Mouse (Mus musculus): Measurements from ENCODE around the gene Gm43552. TPM values are rescaled to one million over a fixed set of nuclear protein-coding genes. Genes with fewer than 3 reads are reported as not detected.

Gene Gm43552
- polyA plus RNA-seq, 1 experiment from 2014 or later: not detected

DNA sequence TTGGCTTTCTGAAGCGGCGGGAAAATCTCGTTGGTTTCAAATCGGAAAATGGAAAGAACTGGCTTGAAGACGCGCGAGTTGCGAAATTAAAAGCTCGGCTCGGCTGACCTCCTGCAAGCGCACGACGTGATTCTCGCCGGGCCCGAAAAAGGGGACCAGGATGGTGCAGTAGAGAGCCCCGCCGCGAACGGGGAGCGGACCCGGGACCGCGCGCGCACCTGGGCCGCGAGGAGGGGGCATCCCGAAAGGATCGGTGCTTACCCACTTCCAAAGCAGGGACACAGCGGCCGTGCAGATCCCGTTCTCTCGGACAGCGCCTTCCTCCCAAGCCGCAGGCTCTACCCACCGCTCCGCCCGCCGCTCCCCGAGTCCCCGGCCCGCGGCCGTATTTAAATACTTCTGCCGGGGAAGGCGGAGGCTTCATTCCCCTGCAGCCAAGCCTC is 57.2 kb downstream of the Gm43552 start:
- peak overlapping the region; percentile 84 for H3K27ac ChIP-seq (ENCODE audit: low read length)
- no peak for ATAC-seq
- peak overlapping the region; percentile 83 for H3K4me3 ChIP-seq (ENCODE audit: low read length)
- 0% methylated on average over 47 of the region's 47 CpGs for WGBS
- H3K4me1 ChIP-seq (ENCODE audit: control insufficient read depth, insufficient read depth, low read length): peaks cover 13% of the 10 kb centered on the region
- H3K9ac ChIP-seq (ENCODE audit: low read depth, low read length): peak overlapping the region; percentile 84
- peak overlapping the region; percentile 47 for H3K4me2 ChIP-seq (ENCODE audit: low read depth, low read length)
- no peaks in the 10 kb centered on the region for H3K27me3 ChIP-seq (replicated peaks; ENCODE audit: control insufficient read depth, insufficient read depth, low read length)
- H3K9me3 ChIP-seq (ENCODE audit: control insufficient read depth, low read length): no peaks in the 10 kb centered on the region
- no peaks in the 10 kb centered on the region for H3K36me3 ChIP-seq (ENCODE audit: control insufficient read depth, insufficient read depth, low read length)

DNA sequence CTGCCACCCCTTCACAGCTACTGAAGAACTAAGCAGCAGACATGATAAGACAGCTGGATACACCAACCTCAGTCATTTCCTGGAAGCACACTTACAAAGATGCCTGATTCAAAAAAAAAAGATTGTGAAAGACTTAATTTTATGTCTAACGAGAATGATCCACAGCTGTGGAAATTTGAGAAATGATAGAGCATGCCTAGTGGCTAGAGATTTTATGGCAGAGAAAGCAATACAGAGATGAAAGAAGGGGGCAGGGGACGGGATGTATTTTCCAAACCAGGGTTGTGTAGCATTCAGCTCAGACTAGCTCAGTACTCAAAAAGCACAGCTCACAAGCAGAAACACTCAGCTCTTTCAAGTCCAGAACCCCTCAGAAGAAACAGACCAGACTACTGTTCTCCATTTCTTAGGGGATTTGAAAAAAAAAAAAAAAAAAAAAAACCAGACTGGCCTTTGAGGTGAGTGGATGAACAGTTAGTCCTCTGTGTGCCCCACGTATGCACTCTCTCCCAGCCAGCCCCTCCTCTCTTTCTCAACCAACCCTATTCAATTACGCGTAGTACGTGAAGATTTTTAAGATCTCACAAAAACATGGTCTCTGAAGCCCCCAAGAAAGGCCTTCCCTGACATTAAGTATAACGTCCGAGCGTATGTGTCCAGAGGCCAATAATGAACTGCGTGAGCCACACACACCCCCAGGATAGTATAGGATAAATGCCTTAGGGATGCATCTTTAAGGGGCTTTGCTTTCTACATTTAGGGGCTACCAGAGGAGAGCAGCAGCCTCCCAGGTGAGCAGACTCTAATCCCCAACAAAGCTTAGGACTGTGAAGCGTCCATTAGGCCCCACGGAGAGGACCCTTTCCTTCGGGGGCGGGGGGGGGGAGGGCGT is 57.9 kb downstream of the Gm43552 start:
- Histone ChIP-seq H3K4me1 (ENCODE audit: control insufficient read depth, insufficient read depth, low read length) (peaks cover 13% of the 10 kb centered on the region), H3K27ac (ENCODE audit: low read length) (peak overlapping the region; percentile 84), H3K9ac (ENCODE audit: low read depth, low read length) (peak overlapping the region; percentile 84), H3K9me3 (ENCODE audit: control insufficient read depth, low read length) (no peaks in the 10 kb centered on the region), H3K4me2 (ENCODE audit: low read depth, low read length) (peak overlapping the region; percentile 47), H3K27me3 (replicated peaks; ENCODE audit: control insufficient read depth, insufficient read depth, low read length) (no peaks in the 10 kb centered on the region), H3K36me3 (ENCODE audit: control insufficient read depth, insufficient read depth, low read length) (no peaks in the 10 kb centered on the region), H3K4me3 (ENCODE audit: low read length) (peak overlapping the region; percentile 83)
- 5% methylated on average over 15 of the region's 15 CpGs for WGBS
- no peak for ATAC-seq

DNA sequence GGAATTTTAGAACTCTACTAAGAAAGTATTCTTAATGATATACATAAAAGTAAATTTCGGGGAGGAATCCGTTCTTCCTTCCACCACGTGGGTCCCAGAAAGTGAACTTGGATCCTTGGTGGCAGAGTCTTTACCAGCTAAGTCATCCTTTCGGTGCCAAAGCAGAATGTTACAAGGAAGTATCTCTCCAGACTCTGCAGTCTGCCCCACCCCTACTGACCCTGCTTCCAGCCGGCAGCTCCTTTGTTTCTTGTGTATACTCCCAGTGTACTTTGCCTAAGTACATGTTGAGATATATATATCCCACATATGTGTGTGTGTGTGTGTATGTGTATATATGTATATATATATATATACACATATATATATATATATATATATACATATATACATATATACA is 63.2 kb downstream of the Gm43552 start:
- H3K4me3 ChIP-seq (ENCODE audit: low read length): no peak overlapping the region
- ATAC-seq: peak; percentile 27
- H3K27me3 ChIP-seq (replicated peaks; ENCODE audit: control insufficient read depth, insufficient read depth, low read length): no peaks in the 10 kb centered on the region
- 75% methylated on average over 5 of the region's 5 CpGs for WGBS
- H3K9ac ChIP-seq (ENCODE audit: low read depth, low read length): no peak overlapping the region
- H3K4me2 ChIP-seq (ENCODE audit: low read depth, low read length): no peak overlapping the region
- H3K4me1 ChIP-seq (ENCODE audit: control insufficient read depth, insufficient read depth, low read length): peaks cover 17% of the 10 kb centered on the region
- no peak overlapping the region for H3K27ac ChIP-seq (ENCODE audit: low read length)
- H3K36me3 ChIP-seq (ENCODE audit: control insufficient read depth, insufficient read depth, low read length): no peaks in the 10 kb centered on the region
- H3K9me3 ChIP-seq (ENCODE audit: control insufficient read depth, low read length): no peaks in the 10 kb centered on the region

GRCm38 (mm10) chr5:65428321-65428720 is 64.3 kb downstream of the Gm43552 start:
- peaks cover 13% of the 10 kb centered on the region; the same call in 1 of the 2 replicates for H3K4me1 ChIP-seq (ENCODE audit: control insufficient read depth, insufficient read depth, low read length)
- 46% methylated on average over 4 of the region's 4 CpGs for WGBS
- H3K4me2 ChIP-seq (ENCODE audit: low read depth, low read length): 0 out of 2 replicates have a peak overlapping the region, but pooled peaks have one; percentile 16
- no peaks in the 10 kb centered on the region for H3K27me3 ChIP-seq (replicated peaks; ENCODE audit: control insufficient read depth, insufficient read depth, low read length)
- H3K9me3 ChIP-seq (ENCODE audit: control insufficient read depth, low read length): no peaks in the 10 kb centered on the region
- peak overlapping the region; percentile 65 for H3K27ac ChIP-seq (ENCODE audit: low read length)
- H3K36me3 ChIP-seq (ENCODE audit: control insufficient read depth, insufficient read depth, low read length): no peaks in the 10 kb centered on the region
- no peak overlapping the region for H3K4me3 ChIP-seq (ENCODE audit: low read length)
- ATAC-seq: peak; percentile 12; the same call in 1 of the 2 replicates
- H3K9ac ChIP-seq (ENCODE audit: low read depth, low read length): no peak overlapping the region

- Histone ChIP-seq H3K9me3 (ENCODE audit: control insufficient read depth, low read length) (no peaks in the 10 kb centered on the region), H3K4me2 (ENCODE audit: low read depth, low read length) (no peak overlapping the region), H3K27ac (ENCODE audit: low read length) (no peak overlapping the region), H3K4me3 (ENCODE audit: low read length) (no peak overlapping the region), H3K36me3 (ENCODE audit: control insufficient read depth, insufficient read depth, low read length) (no peaks in the 10 kb centered on the region), H3K27me3 (replicated peaks; ENCODE audit: control insufficient read depth, insufficient read depth, low read length) (no peaks in the 10 kb centered on the region), H3K9ac (ENCODE audit: low read depth, low read length) (no peak overlapping the region), H3K4me1 (ENCODE audit: control insufficient read depth, insufficient read depth, low read length) (peaks cover 12% of the 10 kb centered on the region; the same call in 1 of the 2 replicates)
- no peak for ATAC-seq
- WGBS: 76% methylated on average over 5 of the region's 5 CpGs
These were observed 67.4 kb downstream of the Gm43552 start for GRCm38 (mm10) chr5:65425251-65425650.

- Histone ChIP-seq H3K27ac (ENCODE audit: low read length) (peak overlapping the region; percentile 66), H3K27me3 (replicated peaks; ENCODE audit: control insufficient read depth, insufficient read depth, low read length) (no peaks in the 10 kb centered on the region), H3K4me1 (ENCODE audit: control insufficient read depth, insufficient read depth, low read length) (peaks cover 9% of the 10 kb centered on the region; the same call in 1 of the 2 replicates), H3K4me3 (ENCODE audit: low read length) (no peak overlapping the region), H3K9me3 (ENCODE audit: control insufficient read depth, low read length) (no peaks in the 10 kb centered on the region), H3K36me3 (ENCODE audit: control insufficient read depth, insufficient read depth, low read length) (0 out of 2 replicates have a peak, but pooled peaks cover 1% of the 10 kb centered on the region), H3K4me2 (ENCODE audit: low read depth, low read length) (no peak overlapping the region), H3K9ac (ENCODE audit: low read depth, low read length) (no peak overlapping the region)
- ATAC-seq: peak; percentile 85
- 66% methylated on average over 6 of the region's 6 CpGs for WGBS
These were observed 68.4 kb downstream of the Gm43552 start for GRCm38 (mm10) chr5:65424215-65424614.

DNA sequence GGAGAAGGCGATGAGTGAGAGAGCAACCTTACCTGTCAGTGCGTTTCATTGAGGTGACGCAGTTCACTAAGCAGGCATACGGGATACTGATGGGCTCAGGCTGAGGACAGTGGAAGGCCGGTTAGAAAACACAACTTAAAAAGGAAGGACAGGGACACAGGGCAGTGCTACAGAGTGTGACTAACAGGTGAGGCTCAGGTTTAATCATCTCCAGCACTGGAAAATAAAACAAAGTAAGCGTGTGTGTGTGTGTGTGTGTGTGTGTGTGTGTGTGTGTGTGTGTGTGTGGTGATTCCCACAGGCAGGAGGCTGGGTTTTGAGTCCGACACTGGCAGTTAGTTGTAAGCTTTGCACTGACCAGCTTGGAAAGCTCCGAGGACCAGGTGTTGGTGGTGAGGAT is 69.8 kb downstream of the Gm43552 start:
- Histone ChIP-seq H3K36me3 (ENCODE audit: control insufficient read depth, insufficient read depth, low read length) (0 out of 2 replicates have a peak, but pooled peaks cover 5% of the 10 kb centered on the region), H3K4me1 (ENCODE audit: control insufficient read depth, insufficient read depth, low read length) (0 out of 2 replicates have a peak, but pooled peaks cover 5% of the 10 kb centered on the region), H3K9me3 (ENCODE audit: control insufficient read depth, low read length) (no peaks in the 10 kb centered on the region), H3K27me3 (replicated peaks; ENCODE audit: control insufficient read depth, insufficient read depth, low read length) (no peaks in the 10 kb centered on the region), H3K4me3 (ENCODE audit: low read length) (no peak overlapping the region), H3K27ac (ENCODE audit: low read length) (no peak overlapping the region), H3K9ac (ENCODE audit: low read depth, low read length) (no peak overlapping the region), H3K4me2 (ENCODE audit: low read depth, low read length) (no peak overlapping the region)
- ATAC-seq: no peak
- WGBS: 89% methylated on average over 8 of the region's 8 CpGs

DNA sequence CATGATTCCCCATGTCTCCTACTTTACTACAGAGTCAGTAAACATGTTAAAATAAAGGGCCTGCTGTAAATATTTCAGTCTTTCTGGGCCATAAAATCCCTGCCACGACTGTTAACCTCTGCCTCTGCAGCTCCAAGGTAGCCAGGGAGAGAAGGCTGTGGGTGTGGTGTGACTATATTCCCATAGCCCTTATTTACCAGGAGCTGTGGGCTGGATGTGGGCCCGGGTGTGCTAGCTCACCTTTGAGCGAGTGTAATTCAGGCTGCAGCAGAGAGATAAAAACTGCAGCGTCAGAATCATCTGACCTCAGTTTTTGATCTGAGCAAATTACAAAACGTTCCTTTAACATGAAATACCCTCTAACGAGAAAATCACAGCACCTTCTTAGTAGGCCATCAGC is 71.8 kb downstream of the Gm43552 start:
- no peak overlapping the region for H3K9ac ChIP-seq (ENCODE audit: low read depth, low read length)
- 51% methylated on average over 6 of the region's 6 CpGs for WGBS
- ATAC-seq: peak; percentile 86
- H3K9me3 ChIP-seq (ENCODE audit: control insufficient read depth, low read length): no peaks in the 10 kb centered on the region
- H3K4me2 ChIP-seq (ENCODE audit: low read depth, low read length): no peak overlapping the region
- H3K36me3 ChIP-seq (ENCODE audit: control insufficient read depth, insufficient read depth, low read length): 0 out of 2 replicates have a peak, but pooled peaks cover 7% of the 10 kb centered on the region
- H3K4me3 ChIP-seq (ENCODE audit: low read length): no peak overlapping the region
- H3K4me1 ChIP-seq (ENCODE audit: control insufficient read depth, insufficient read depth, low read length): peaks cover 11% of the 10 kb centered on the region
- peak overlapping the region; percentile 60 for H3K27ac ChIP-seq (ENCODE audit: low read length)
- no peaks in the 10 kb centered on the region for H3K27me3 ChIP-seq (replicated peaks; ENCODE audit: control insufficient read depth, insufficient read depth, low read length)

- Histone ChIP-seq H3K4me3 (ENCODE audit: low read length) (no peak overlapping the region), H3K9me3 (ENCODE audit: control insufficient read depth, low read length) (no peaks in the 10 kb centered on the region), H3K36me3 (ENCODE audit: control insufficient read depth, insufficient read depth, low read length) (0 out of 2 replicates have a peak, but pooled peaks cover 7% of the 10 kb centered on the region), H3K27ac (ENCODE audit: low read length) (no peak overlapping the region), H3K9ac (ENCODE audit: low read depth, low read length) (no peak overlapping the region), H3K4me1 (ENCODE audit: control insufficient read depth, insufficient read depth, low read length) (peaks cover 13% of the 10 kb centered on the region), H3K27me3 (replicated peaks; ENCODE audit: control insufficient read depth, insufficient read depth, low read length) (no peaks in the 10 kb centered on the region), H3K4me2 (ENCODE audit: low read depth, low read length) (no peak overlapping the region)
- 82% methylated on average over 10 of the region's 10 CpGs for WGBS
- ATAC-seq: no peak
These were observed 73.5 kb downstream of the Gm43552 start for GRCm38 (mm10) chr5:65419136-65419535.

Data from intestine, embryonic 16.5 days (tissue).